Mouse (Mus musculus) brain, embryonic 14.5 days (tissue): Measurements from ENCODE around the gene Med12l. TPM values are rescaled to one million over a fixed set of nuclear protein-coding genes. Genes with fewer than 3 reads are reported as not detected.

Source experiments
- DNase-seq: peaks from one replicate; pipeline ENCODE4 v3.0.0-alpha.2; 2011; ENCODE audit warnings: low read depth
- CTCF ChIP-seq: fragments of 200-500 bp; IDR thresholded peaks from 2 replicates; pipeline ENCODE4 v1.5.1; 2012; ENCODE audit warnings: inconsistent platforms, mild to moderate bottlenecking, moderate library complexity, borderline replicate concordance; ENCODE audit not compliant: insufficient read depth, insufficient read length; ENCODE audit errors: extremely low read depth
- POLR2A ChIP-seq: fragments of 200-500 bp; IDR thresholded peaks from 2 replicates; pipeline ENCODE4 v1.6.1; 2012; ENCODE audit warnings: mild to moderate bottlenecking, inconsistent platforms, borderline replicate concordance; ENCODE audit not compliant: poor library complexity, insufficient read depth, insufficient read length, severe bottlenecking; ENCODE audit errors: extremely low read depth
- polyA plus RNA-seq: library from polyadenylated mRNA; depleted of rRNA; stranded (reverse); fragments of >200 nt; gene quantifications from 2 replicates; pipeline ENCODE4 v1.2.3, GENCODE M21; 2012

Gene Med12l
- polyA plus RNA-seq, 1 experiment = 12.3 TPM

DNA sequence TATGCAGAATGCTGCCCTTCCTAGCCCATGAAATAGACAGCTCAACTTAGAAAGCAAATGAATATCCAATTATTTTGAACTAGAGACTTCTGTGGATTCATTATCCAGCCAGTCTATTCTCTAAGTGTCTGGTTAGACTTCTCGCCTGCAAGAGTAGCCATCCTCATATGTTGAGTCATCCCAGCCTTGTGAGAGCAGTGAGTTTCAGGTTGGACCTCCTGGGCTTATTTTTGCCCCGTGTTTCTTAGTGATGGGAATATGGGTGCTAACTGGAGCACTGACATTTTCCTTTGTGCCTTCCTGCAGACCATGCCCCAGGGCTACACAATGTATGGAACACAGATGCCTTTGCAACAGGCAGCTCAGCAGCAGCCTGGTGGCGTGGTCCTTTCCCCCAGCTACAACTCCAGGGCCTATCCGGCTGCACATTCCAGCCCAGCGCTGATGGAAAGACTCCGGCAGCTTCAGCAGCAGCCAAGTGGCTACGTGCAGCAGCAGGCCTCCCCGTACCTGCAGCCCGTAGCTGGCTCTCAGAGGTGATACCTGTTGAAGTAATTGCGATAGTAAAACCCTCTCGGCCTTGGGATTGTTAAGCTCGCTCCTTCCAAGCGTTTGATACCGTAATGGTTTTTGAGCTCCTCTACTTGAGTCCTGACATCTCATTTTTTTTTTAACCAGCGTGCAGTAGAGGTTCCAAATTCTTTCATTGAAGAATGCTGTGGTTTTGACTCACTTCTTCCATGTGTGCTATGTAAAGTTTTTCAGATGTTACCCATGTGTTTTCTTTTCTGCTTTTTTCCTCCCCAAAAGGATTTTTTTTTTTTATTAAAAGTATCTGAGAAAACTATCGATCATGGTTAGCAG is 290.3 kb downstream of the Med12l start:
- no peak for TF ChIP-seq CTCF
- no peak for DNase-seq

DNA sequence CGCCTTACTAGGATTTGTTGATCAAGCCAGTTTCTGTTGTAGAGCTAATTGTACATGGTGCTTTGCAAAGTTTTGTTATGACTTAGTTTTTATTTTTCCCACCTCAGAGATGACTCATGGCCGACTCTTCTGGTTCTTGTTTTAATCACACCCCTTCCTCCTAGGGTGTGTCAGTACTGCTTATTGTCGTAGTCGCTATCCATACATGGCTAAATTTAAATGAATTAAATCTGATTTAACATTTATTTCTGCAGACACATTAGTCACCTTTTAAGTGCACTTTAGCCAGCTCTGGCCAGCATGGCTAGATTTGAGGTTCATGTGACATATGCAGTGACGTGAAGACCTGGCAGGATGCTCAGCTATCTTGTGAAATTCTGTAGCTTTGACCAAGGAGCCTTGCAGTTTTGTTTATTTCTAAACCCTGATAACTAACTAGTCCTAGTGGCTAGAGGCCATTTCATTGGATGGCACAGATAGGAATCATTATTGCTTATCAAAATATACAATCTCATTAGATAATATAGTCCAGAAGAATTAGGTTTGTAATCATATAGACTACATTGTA is 291.0 kb downstream of the Med12l start:
- TF ChIP-seq POLR2A (no peak), CTCF (no peak)
- no peak for DNase-seq

DNA sequence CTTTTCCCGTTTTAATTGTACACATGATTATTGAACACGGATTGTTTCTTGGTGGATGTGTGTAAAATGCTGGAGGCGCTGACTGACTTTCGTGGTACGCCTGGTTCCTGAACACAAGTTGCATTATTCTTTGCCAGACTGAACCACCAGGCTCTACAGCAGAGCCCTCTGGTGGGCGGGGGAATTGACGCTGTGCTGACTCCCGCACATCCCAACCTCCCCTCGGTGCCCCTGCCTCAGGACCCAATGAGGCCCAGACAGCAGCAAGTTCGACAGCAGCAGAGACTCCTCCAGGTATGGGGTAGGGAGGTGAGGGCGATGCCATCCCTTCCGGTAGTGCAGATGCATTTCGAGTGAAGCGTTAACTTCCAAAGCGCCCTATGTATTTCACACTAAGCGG is 292.0 kb downstream of the Med12l start:
- no peak for DNase-seq
- no peak for TF ChIP-seq POLR2A
- TF ChIP-seq CTCF = no peak

DNA sequence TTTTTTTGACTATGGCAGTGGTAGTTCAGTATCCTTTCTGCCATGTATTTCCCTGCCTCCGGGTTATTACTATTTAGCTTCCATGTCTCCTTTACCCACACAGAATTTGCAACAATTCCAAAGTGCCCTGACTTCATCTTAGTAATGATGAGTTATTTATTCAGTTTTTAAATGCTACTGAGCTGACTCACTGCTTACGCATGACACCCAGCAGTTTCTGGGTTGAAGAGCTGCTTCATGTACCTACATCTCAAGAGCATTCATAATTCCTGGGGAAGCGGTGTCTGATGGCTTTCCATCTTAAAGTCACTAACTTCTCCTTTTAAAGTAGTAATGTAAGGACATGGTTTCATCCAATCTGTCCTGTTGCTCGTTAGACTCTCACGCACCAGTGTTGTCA is 299.3 kb downstream of the Med12l start:
- TF ChIP-seq POLR2A = no peak
- TF ChIP-seq CTCF = no peak
- DNase-seq = no peak

DNA sequence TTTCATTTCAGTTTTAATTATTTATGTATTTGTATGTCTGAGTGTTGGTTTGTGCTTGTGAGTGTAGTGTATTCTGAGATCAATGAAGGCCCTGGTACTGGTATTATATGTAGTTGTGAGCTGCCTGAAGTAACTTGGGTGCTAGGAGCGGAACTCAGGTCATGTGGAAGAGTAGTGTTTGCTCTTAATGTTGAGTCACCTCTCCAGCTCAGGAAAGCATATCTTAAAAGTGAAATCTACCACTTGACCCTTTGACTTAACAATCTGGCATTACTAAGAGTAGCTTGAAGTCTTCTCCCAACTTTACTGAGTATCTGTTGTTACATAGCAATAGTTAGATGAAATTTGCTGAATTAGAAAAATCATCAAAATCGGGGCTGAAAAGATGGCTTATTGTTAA is 299.9 kb downstream of the Med12l start:
- TF ChIP-seq POLR2A = no peak
- no peak for TF ChIP-seq CTCF

DNA sequence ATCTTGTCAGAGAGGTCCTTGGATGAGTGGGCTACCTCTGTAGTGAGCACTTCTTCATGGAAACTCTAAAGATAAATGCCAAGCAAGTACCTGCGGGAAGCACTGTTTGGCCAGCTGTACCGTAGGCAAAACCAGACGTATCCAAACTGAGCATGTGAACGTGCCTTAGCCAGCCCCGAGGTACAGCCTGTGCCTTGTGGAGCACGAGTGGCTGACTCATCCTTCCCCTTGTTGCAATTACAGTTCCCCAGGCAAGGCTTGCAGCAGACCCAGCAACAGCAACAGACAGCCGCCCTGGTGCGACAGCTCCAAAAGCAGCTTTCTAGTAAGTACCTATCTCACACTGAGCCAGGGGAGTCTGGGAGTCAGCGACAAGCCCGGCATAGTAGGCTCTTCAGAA is 307.0 kb downstream of the Med12l start:
- no peak for TF ChIP-seq CTCF
- no peak for TF ChIP-seq POLR2A
- no peak for DNase-seq

More for the DNA sequence above, 299.9 kb downstream of the Med12l start:
- DNase-seq = no peak

DNA sequence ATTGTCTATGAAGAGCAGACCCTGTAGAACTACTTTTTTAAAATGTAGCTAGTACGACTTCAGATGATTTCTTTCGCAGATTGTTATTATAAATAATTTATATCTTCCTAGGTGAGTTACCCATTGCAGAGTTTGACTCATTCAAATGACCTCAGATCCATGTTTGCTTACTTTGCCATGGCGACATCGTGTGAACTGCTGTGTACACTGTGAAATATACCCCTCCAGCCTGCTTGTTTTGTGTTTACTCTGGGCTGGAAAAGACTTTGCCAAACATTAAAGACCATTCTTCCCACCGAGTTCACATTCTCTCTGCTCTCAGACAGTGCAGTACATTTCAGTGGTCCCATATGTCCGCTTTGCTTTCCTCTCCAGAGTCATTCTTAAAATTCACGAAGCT is 310.5 kb downstream of the Med12l start:
- DNase-seq = no peak
- TF ChIP-seq POLR2A = no peak
- no peak for TF ChIP-seq CTCF

DNA sequence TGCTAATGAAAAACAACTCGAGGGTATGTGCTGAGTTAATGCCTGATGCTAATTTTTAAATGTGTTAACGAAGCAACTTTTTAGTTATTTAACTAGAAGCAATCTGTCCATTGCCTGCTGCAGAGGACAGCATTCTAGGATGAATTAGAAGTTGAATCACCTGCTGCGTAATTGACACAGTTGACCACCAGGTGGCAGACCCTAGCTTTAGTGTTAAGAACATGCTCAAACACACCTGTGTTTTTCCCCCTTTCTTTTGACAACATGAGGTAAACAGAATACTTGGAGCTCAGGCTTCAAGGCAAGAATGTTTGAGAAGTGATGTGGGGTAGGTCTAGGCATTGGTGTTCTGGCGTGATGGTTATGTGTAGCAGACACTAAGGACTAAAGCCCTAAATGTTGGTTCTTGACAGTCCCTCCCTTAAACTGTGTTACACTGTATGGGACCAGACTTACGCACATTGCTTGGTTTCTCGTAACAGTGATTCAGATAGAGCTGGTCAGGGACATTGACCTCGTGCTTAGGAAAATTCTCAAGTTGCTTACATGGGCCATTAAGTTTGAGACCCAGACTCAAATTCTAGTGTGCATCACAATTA is 315.8 kb downstream of the Med12l start:
- DNase-seq = peak; percentile 79
- TF ChIP-seq CTCF (peak; percentile 72; the same call in 1 of the 2 replicates), POLR2A (no peak)

DNA sequence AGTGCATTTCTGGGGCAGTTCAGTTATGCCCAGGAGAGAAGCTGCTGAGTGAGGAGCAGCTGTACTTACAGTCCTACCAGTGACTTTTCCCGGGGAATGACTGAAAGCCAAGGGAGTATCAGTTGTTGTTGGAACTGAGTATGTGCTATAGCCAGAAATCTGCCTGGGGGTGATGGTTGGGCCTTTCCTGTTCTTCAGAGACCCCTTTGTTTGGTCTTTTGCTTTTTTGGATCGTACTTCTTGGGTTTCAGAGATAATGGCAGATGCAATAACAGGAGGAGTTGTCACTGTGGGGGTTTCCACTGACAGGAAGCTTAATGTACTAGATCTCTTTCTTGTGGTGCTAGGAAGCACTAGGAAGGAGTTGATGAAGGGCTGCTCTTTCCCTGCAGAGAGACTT is 322.9 kb downstream of the Med12l start:
- no peak for DNase-seq
- no peak for TF ChIP-seq CTCF
- no peak for TF ChIP-seq POLR2A

DNA sequence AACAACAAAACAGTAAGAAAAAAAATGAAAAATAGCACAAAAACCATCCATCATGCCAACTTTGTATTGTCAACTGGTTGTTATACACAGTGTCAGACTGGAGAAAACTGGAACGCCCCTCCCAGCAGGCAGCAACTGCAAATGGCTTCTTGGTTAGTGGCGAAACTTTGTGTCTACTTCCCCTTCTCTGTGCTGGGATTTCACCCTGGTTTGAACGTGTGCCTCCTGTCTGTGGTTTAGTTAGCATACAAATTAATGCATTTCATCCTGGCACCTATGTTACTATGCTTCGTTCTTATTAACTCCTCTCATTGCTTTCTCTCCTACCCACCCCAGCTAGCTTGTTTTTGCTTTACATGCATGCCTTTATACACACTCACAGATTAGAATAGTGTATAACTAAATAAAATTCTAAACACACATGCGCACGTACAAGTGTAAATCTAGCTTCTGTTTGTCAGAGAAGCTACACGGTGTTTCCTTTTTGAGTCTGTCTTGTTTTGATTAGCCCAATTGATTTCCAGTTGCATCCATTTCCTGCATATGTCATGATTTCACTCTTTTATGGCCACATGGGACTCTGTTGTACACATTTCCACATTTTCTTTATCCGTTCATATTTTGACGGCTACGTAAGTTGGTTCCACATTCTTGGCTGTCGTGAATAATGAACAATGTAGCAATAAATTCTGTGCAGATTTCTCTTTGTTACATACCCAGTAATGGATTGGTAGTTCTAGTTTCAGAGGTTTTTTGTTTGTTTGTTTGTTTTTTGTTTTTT is 336.2 kb downstream of the Med12l start:
- no peak for DNase-seq
- TF ChIP-seq CTCF (no peak), POLR2A (no peak)

DNA sequence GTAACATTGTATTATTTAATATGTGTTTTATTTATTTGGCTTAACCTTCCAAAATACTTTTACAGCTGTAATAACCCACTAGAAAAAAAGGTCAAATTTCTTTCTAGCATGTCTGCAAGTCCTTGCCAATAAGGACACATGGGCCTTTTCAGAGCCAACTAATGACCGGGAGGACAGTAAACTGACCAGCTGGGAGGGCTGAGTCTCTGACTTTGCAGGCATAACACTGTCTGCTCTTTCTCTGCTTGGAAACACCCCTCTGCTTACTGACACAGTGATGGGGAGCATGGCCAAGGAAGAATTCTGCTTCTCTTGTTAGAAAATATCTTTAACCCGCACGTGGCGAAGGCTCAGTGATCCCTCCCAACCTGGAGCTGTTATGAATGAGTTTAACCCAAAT is 337.4 kb downstream of the Med12l start:
- DNase-seq = peak; percentile 17
- TF ChIP-seq POLR2A = no peak
- no peak for TF ChIP-seq CTCF
